Mouse (Mus musculus) urinary bladder, adult 2 months (tissue): ENCODE results near the gene Arhgap42. TPM values are rescaled to one million over a fixed set of nuclear protein-coding genes. Genes with fewer than 3 reads are reported as not detected.

Experiments used
- DNase-seq: peaks from one replicate; pipeline ENCODE4 v3.0.0; 2022; ENCODE audit warnings: low spot score
- polyA plus RNA-seq: library from polyadenylated mRNA; depleted of rRNA; stranded (reverse); fragments of >200 nt; gene quantifications from 2 replicates; pipeline ENCODE4 v1.2.3, GENCODE M21; 2012; rRNA removed

Gene Arhgap42
- polyA plus RNA-seq, result 15.4 and 19.1 TPM in 2 replicates

GRCm38 (mm10) chr9:9238438-9239391, at the start of gene Arhgap42:
Gene Arhgap42, minus strand, starts transcription at chr9:9239101.
- peak; percentile 66 for DNase-seq

- DNase-seq, result no peak
Measured at GRCm38 (mm10) chr9:9288140-9288539, 49.2 kb upstream of the Arhgap42 start.

GRCm38 (mm10) chr9:9269305-9269704, 30.4 kb upstream of the Arhgap42 start:
- no peak for DNase-seq

DNA sequence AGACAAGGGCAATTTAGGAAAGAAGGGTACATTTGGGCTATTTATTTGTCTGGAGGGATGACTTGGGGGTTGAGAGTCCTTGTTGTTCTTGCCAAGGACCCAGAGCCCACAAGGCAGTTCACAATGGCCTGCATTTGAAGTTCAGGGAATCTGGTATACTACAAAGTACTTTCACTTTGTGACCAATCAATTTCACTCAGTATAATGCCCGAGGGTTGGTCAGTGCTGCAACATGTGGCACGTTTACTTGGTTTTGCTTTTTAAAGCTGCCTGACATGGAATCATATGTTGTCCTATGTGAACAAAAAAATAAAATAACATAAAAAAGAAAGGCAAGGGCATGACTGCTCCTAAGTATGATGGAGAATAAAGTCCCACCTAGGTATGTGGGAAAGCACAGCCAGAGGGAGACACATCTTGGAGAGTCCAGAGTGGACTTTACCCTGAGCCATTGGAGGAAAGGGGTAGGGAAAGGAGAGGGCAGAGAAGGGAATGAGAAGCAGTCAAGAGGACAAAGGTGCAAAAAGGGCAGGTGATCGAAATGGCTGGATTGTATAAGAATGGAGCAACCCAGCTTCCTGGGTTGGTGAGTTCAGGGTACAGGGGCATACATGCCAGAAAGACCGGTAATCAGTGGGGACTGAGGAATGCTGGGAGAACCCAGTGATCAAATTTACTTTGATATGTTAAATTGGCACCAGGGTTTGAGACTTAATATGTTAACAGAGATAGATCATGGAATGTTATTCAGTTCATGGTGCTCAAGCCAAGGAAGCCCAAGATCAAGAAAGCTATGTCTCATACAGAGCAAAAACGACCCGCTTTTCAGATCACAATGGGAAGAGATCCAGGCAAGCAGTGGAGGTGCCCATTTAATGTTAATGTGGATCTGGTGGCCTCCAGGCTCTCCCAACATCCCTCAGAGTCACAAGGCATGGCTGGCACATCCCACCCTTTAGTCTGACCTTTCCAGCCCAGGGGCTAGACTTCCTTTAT, 29.0 kb upstream of the Arhgap42 start:
- no peak for DNase-seq

DNA sequence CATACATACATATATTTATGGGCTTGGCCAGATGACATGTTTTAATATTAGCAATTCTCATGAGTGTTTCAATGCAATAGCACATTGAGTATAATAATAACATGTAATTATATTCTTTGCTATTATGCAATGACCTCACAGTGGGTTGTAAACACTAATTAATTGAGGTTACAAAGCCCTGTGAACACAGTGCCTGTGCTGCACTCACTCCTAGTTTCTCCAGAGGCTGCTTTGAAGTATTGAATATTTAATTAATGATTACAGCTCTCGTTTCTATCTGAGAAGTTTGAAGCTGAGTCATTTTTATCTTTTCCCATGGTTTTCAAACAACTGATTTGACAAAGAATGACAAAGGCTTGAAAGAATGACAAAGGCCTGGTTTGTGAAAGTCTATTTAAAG, 24.6 kb upstream of the Arhgap42 start:
- no peak for DNase-seq

GRCm38 (mm10) chr9:9262479-9262878, 23.6 kb upstream of the Arhgap42 start:
- DNase-seq, result no peak

DNA sequence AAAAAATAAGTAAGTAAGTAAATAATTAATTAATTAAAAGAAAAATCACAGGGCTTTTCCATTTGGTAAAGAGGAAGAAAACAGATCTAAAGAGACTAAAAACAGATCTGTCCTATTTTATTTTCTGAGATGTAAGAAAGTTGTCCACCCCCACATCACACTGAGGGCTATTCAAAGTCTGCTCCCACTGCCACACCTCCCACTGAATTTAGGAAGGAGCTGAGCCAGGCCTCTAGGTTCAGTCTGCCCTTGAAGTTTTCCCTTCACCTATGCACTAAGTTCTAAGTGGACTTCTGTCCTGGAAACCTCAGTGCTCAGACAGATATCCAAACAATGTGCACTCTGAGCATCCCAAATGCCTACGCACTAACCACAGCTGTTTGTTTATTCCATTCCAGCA, 15.9 kb upstream of the Arhgap42 start:
- DNase-seq, result no peak

DNA sequence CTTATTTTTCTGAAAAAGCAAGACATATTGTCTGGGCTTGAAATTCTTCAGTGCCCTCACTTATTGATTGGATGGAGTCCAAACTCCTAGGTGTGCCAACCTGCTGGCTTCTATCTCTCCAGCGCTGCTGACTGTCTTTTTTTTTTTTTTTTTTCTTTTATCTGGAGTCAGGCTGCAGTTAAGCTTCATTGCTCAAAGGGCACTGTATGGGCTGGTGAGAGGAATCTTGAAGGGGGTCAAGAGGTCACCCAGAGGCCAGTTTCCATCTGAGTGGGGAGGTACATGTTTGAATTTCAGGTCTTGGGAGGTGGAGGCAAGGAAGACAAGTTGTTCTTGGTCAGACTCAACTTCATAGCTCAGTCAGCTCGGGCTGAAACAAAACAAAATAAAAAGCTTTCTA, 9.6 kb upstream of the Arhgap42 start:
- DNase-seq, result no peak

DNA sequence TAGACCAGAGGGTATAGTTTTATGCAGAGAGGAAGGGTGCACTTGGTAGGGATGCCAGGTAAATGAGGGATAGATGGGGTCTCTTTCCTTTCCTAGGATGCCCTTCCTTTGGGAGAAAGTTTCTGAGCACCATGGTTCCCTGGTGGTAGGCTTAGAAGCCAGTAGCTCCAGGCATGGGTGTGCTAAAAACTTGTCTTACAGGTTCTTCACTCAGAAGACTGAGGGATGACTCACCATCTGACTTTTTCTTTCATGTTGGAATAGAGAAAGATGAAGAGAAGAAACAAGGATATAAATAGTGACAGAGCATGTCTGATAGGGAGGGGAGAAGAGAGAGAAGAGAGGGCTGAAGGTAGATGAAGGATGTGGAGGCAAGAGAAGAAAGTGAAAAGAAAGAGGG, 7.1 kb upstream of the Arhgap42 start:
- DNase-seq, result no peak

DNA sequence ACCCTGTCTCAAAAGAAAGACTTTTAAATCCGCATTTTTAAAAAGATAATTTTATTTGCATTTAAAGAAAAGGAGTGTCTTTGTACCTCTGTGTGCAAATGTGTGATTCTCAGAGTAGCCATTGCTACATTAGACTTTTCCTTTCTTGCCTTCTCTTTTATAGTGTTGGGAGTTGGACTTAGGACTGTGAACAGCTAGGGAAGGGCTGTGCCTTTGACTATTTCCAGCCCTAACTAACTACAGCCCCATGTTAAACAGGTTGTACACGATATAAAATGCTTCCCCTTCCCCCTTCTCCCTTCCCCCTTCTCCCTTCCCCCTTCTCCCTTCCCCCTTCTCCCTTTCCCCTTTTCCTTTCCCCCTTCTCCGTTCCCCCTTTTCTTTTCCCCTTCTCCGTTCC, 4.9 kb upstream of the Arhgap42 start:
- DNase-seq, result no peak

DNA sequence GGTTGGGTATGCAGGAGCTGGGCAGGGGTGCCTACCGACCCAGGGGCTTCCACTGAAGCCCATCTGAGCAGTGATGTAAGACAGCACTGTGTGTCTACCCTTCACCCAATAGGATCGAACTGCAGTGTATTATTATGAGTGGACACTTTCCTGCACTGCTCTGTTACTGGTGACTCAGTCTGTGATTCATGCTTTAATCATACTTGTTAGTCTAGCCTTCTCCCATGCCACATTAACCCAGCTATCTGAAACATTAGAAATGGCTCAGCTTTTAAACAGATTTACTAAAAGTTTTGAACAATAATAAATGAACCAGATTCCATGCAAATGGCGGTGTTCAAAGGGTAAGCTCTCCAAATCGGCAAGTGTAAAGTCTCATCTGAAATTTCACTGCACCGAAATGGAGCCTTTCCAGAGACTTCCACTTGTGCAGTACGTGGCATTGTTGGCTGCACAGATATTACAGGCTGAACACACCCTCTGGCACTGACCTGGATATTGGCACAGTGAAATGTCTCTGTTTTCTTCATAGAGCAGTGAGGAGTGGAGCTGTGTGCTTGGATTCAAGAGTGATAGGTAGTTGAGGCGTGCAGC, 2.4 kb upstream of the Arhgap42 start:
- DNase-seq, result no peak

- no peak for DNase-seq
Measured at GRCm38 (mm10) chr9:9237511-9237910, 1.4 kb downstream of the Arhgap42 start.

DNA sequence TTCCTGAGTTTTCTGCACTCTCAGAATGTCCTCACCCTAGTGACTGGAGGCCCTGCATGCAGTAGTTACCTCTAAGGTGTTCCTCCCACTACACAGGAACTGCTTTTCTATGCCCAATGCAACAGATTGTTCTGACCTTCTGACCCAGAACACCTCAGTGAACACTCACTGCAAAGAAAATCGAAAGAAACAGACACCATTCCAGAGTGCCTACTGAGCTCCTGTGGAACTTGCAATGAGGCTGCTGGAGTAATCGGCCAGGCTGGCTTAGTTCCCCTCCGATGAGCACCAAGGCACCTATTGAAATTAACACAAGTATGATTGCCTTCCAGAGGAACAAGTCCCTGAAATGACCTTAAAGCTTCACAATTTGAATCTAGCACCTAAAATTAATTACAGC, 9.2 kb downstream of the Arhgap42 start:
- DNase-seq, result no peak

GRCm38 (mm10) chr9:9224837-9225236, 14.1 kb downstream of the Arhgap42 start:
- DNase-seq, result no peak

GRCm38 (mm10) chr9:9223384-9223783, 15.5 kb downstream of the Arhgap42 start:
- no peak for DNase-seq

DNA sequence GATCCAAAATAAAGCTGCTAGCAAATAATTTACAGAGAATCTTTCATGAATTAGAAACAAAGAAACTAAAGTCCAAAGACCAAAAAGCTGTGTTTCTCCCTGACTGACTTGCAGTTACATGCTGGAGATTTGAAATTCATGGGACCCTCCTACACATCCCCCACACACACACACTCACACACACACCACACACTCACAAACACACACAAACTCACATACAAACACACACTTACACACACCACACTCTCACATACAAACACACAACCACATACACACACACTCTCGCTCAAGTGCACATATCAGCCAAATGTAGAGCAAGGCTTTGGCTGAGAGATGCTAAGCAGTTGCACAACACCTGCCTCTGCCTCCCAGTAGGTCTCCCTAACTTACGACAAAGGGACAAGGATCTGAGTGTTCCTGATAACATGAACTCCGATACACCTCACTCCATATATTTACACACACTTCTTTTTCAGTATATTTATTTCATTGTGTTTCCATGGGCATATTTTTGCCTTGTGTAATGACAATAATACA, 16.9 kb downstream of the Arhgap42 start:
- no peak for DNase-seq

DNA sequence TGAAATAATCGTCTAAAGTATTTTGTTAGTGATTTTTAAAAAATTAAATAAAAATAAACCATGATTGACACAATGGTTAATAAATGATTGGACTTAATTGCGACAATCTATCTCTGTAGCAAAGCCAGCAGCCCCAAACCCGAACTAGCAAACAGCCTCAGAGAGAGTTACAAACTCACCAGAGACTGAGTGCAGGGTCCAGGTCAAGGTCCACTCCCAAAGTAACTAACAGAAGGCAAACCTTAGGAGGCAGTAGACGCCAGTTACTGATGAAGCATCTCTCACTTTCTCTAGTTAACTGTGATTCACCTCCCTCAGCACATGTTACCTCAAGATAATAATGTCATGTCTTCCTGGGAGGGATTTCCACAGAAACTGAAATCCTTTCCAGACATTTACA, 17.7 kb downstream of the Arhgap42 start:
- DNase-seq, result no peak

GRCm38 (mm10) chr9:9218301-9218700, 20.6 kb downstream of the Arhgap42 start:
- DNase-seq, result no peak

GRCm38 (mm10) chr9:9214849-9215248, 24.1 kb downstream of the Arhgap42 start:
- DNase-seq, result no peak

GRCm38 (mm10) chr9:9214296-9214695, 24.6 kb downstream of the Arhgap42 start:
- DNase-seq, result no peak

DNA sequence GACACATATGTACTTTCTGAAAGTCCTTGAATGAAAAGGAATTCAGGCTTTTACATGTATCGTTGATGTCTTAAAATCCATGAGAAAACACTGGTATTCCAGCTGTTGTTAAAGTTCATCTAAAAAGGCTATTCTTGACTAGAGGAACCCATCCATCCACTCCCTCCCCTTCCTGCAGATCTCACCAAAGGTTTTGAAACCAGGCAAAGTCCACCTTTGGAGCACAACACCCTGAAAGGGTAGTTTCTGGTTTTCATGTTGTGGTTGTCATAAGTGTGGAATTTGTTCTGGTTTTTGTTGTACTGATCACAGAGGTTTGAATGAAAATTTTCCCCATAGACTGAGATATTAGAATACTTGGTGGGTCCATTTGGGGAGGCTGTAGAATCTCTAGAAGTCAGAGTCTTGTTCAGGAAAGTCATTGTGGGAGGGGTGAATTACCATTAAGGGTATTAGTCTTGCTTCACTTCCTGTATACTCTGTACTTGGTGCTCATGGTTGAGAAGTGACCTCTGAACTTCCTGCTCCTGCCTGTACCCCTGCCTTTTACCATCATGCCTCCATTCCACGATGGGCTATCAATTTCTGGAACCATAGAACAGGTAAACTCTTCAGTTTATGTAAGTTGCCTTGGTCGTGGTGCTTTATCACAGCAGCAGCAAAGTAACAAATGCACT, 27.4 kb downstream of the Arhgap42 start:
- DNase-seq, result no peak
